In genomic region chr11:73108898-73109625, GRCm38 (mm10) we compare ENCODE assay signal across 17 mouse cellular contexts. TPM values are rescaled to one million over a fixed set of nuclear protein-coding genes. Genes with fewer than 3 reads are reported as not detected.
A peak's percentile ranks its signal among the peaks of the same experiment; 100 is the strongest.
DNase-seq lines count a peak whose midpoint lies in the region; ATAC-seq and TF ChIP-seq lines count a peak whose summit lies in the region.
"Had no signal": no experiment of that assay in that cellular context is flagged by ENCODE, and none has a peak within 500 bp of the region (broad histone marks: within the 10 kb centered on the region; RNA-seq: fewer than 3 reads in every experiment).

No protein-coding gene starts in this region.

- H3K27me3 ChIP-seq in heart, embryonic 15.5 days = no peaks in the 10 kb centered on the region
- H3K27me3 ChIP-seq in heart, embryonic 11.5 days (ENCODE audit: control insufficient read depth, insufficient read depth, low read length) = no peaks in the 10 kb centered on the region
- H3K27me3 ChIP-seq in stomach, embryonic 16.5 days (ENCODE audit: control insufficient read depth, insufficient read depth, low read length) = no peaks in the 10 kb centered on the region
- H3K27me3 ChIP-seq in stomach, postnatal 0 days (ENCODE audit: control insufficient read depth, insufficient read depth, low read length) = no peaks in the 10 kb centered on the region
- no peaks in the 10 kb centered on the region for H3K27me3 ChIP-seq in liver, postnatal 0 days (ENCODE audit: insufficient read depth, low read length)
- H3K27me3 ChIP-seq in cerebellum, adult 2 months (ENCODE audit: control insufficient read depth, insufficient read depth, low read length) = no peaks in the 10 kb centered on the region
- H3K27me3 ChIP-seq: CH12.LX; embryonic facial prominence, embryonic 15.5 days; intestine, embryonic 15.5 days; liver, embryonic 15.5 days; midbrain, embryonic 13.5 days had no signal

- peaks cover 20% of the 10 kb centered on the region for H3K4me1 ChIP-seq in heart, embryonic 15.5 days (replicated peaks)
- peaks cover 6% of the 10 kb centered on the region for H3K4me1 ChIP-seq in heart, embryonic 11.5 days (ENCODE audit: control insufficient read depth, insufficient read depth, low read length)
- no peaks in the 10 kb centered on the region for H3K4me1 ChIP-seq in stomach, embryonic 16.5 days (ENCODE audit: control insufficient read depth, insufficient read depth, low read length)
- no peaks in the 10 kb centered on the region for H3K4me1 ChIP-seq in stomach, postnatal 0 days (replicated peaks; ENCODE audit: control insufficient read depth, insufficient read depth)
- peaks cover 6% of the 10 kb centered on the region; the same call in 1 of the 2 replicates for H3K4me1 ChIP-seq in liver, postnatal 0 days (ENCODE audit: insufficient read depth)
- H3K4me1 ChIP-seq in cerebellum, adult 2 months (ENCODE audit: control insufficient read depth, insufficient read depth, low read length) = no peaks in the 10 kb centered on the region
- H3K4me1 ChIP-seq: embryonic facial prominence, embryonic 15.5 days; hindbrain, embryonic 13.5 days; intestine, embryonic 15.5 days; midbrain, embryonic 13.5 days had no signal

- H3K36me3 ChIP-seq in heart, embryonic 15.5 days = no peaks in the 10 kb centered on the region
- no peaks in the 10 kb centered on the region for H3K36me3 ChIP-seq in heart, embryonic 11.5 days (ENCODE audit: control insufficient read depth, insufficient read depth, low read length)
- no peaks in the 10 kb centered on the region for H3K36me3 ChIP-seq in stomach, embryonic 16.5 days (ENCODE audit: control insufficient read depth, insufficient read depth, low read length)
- no peaks in the 10 kb centered on the region for H3K36me3 ChIP-seq in stomach, postnatal 0 days (ENCODE audit: control insufficient read depth, insufficient read depth, low read length)
- no peaks in the 10 kb centered on the region for H3K36me3 ChIP-seq in liver, postnatal 0 days (replicated peaks; ENCODE audit: insufficient read depth, low read length)
- H3K36me3 ChIP-seq: embryonic facial prominence, embryonic 15.5 days; hindbrain, embryonic 13.5 days; intestine, embryonic 15.5 days; liver, embryonic 15.5 days; midbrain, embryonic 13.5 days had no signal

- H3K4me2 ChIP-seq in heart, embryonic 15.5 days = no peak overlapping the region
- H3K4me2 ChIP-seq in heart, embryonic 11.5 days = no peak overlapping the region
- no peak overlapping the region for H3K4me2 ChIP-seq in stomach, embryonic 16.5 days (ENCODE audit: low read depth, low read length)
- H3K4me2 ChIP-seq in stomach, postnatal 0 days (replicated peaks; ENCODE audit: low read depth) = no peak overlapping the region
- H3K4me2 ChIP-seq in liver, postnatal 0 days (ENCODE audit: low read depth, low read length) = no peak overlapping the region
- H3K4me2 ChIP-seq: embryonic facial prominence, embryonic 15.5 days; hindbrain, embryonic 13.5 days; intestine, embryonic 15.5 days; liver, embryonic 15.5 days; midbrain, embryonic 13.5 days had no signal

- WGBS in heart, embryonic 15.5 days = 62% methylated on average over 14 of the region's 14 CpGs
- 65% methylated on average over 14 of the region's 14 CpGs for WGBS in heart, embryonic 11.5 days (ENCODE audit: insufficient replicate concordance)
- 67% methylated on average over 14 of the region's 14 CpGs for WGBS in stomach, embryonic 16.5 days
- 70% methylated on average over 14 of the region's 14 CpGs for WGBS in stomach, postnatal 0 days
- WGBS in liver, postnatal 0 days (ENCODE audit: insufficient replicate concordance) = 59% methylated on average over 14 of the region's 14 CpGs
- WGBS in cerebellum, adult 2 months = 73% methylated on average over 14 of the region's 14 CpGs

- no peak overlapping the region for H3K4me3 ChIP-seq in heart, embryonic 15.5 days
- H3K4me3 ChIP-seq in heart, embryonic 11.5 days (ENCODE audit: low read depth, low read length) = no peak overlapping the region
- H3K4me3 ChIP-seq in stomach, embryonic 16.5 days (replicated peaks; ENCODE audit: low read length) = no peak overlapping the region
- H3K4me3 ChIP-seq in stomach, postnatal 0 days (ENCODE audit: low read depth, low read length) = no peak overlapping the region
- no peak overlapping the region for H3K4me3 ChIP-seq in liver, postnatal 0 days (ENCODE audit: low read depth, low read length)
- no peak overlapping the region for H3K4me3 ChIP-seq in cerebellum, adult 2 months (replicated peaks; ENCODE audit: insufficient read depth, low read depth, low read length)
- H3K4me3 ChIP-seq: embryonic facial prominence, embryonic 15.5 days; hindbrain, embryonic 13.5 days; intestine, embryonic 15.5 days; liver, embryonic 15.5 days; midbrain, embryonic 13.5 days had no signal

- TF ChIP-seq CTCF in stomach, postnatal 0 days (IDR thresholded peaks at IDR 0.05; ENCODE audit: low read depth) = no peak
- no peak for TF ChIP-seq CTCF in liver, postnatal 0 days (IDR thresholded peaks at IDR 0.05; ENCODE audit: low read depth)
- no peak for TF ChIP-seq CTCF in cerebellum, adult 2 months (IDR thresholded peaks at IDR 0.05; ENCODE audit: borderline replicate concordance, insufficient read depth, low read depth, low read length)

- no peak for DNase-seq in stomach, postnatal 0 days (ENCODE audit: low spot score)
- DNase-seq in liver, postnatal 0 days = no peak
- no peak for DNase-seq in cerebellum, adult 2 months
- no peak for DNase-seq in cerebellum, postnatal 36 days
- DNase-seq: cerebellum, adult 11 months; gastrocnemius, postnatal 14 days; lung, postnatal 36 days had no signal

- TF ChIP-seq POLR2A in cerebellum, adult 2 months (IDR thresholded peaks at IDR 0.05; ENCODE audit: borderline replicate concordance, insufficient read depth, low read length) = no peak

- no peaks in the 10 kb centered on the region for H3K9me3 ChIP-seq in heart, embryonic 15.5 days (replicated peaks)
- no peaks in the 10 kb centered on the region for H3K9me3 ChIP-seq in heart, embryonic 11.5 days (replicated peaks; ENCODE audit: control insufficient read depth, low read length)
- no peaks in the 10 kb centered on the region for H3K9me3 ChIP-seq in stomach, embryonic 16.5 days (replicated peaks; ENCODE audit: control insufficient read depth, low read length)
- H3K9me3 ChIP-seq in stomach, postnatal 0 days (ENCODE audit: control insufficient read depth, low read length) = no peaks in the 10 kb centered on the region
- no peaks in the 10 kb centered on the region for H3K9me3 ChIP-seq in liver, postnatal 0 days (ENCODE audit: low read length)
- H3K9me3 ChIP-seq: embryonic facial prominence, embryonic 15.5 days; hindbrain, embryonic 13.5 days; intestine, embryonic 15.5 days; liver, embryonic 15.5 days; midbrain, embryonic 13.5 days had no signal

- peak; percentile 51 for ATAC-seq in heart, embryonic 15.5 days (replicated peaks; ENCODE audit: insufficient number of reproducible peaks, insufficient read depth, low FRiP score, low read depth)
- ATAC-seq in heart, embryonic 11.5 days (replicated peaks; ENCODE audit: insufficient number of reproducible peaks, low FRiP score, low TSS enrichment) = no peak
- ATAC-seq in stomach, embryonic 16.5 days (ENCODE audit: insufficient read depth, low FRiP score) = no peak
- no peak for ATAC-seq in stomach, postnatal 0 days (ENCODE audit: low FRiP score, low TSS enrichment)
- ATAC-seq in granulocyte monocyte progenitor cell, adult 5-6 weeks (replicated peaks; ENCODE audit: poor library complexity, severe bottlenecking) = peak; percentile 29
- ATAC-seq in liver, postnatal 0 days = no peak
- ATAC-seq: intestine, embryonic 15.5 days; midbrain, embryonic 13.5 days had no signal

- H3K9ac ChIP-seq in heart, embryonic 15.5 days = 0 out of 2 replicates have a peak overlapping the region, but pooled peaks have one; percentile 28
- no peak overlapping the region for H3K9ac ChIP-seq in heart, embryonic 11.5 days (ENCODE audit: low read depth, low read length)
- 0 out of 2 replicates have a peak overlapping the region, but pooled peaks have one; percentile 31 for H3K9ac ChIP-seq in stomach, embryonic 16.5 days (ENCODE audit: low read length)
- H3K9ac ChIP-seq in stomach, postnatal 0 days (ENCODE audit: low read length) = no peak overlapping the region
- H3K9ac ChIP-seq in liver, postnatal 0 days (replicated peaks) = no peak overlapping the region
- H3K9ac ChIP-seq: embryonic facial prominence, embryonic 15.5 days; hindbrain, embryonic 13.5 days; intestine, embryonic 15.5 days; liver, embryonic 15.5 days; midbrain, embryonic 13.5 days had no signal

- no peak for TF ChIP-seq EP300 in stomach, postnatal 0 days (optimal IDR thresholded peaks at IDR 0.05)
- TF ChIP-seq EP300 in liver, postnatal 0 days (IDR thresholded peaks at IDR 0.05; ENCODE audit: low read depth) = no peak

- peak overlapping the region; percentile 54 for H3K27ac ChIP-seq in heart, embryonic 15.5 days
- H3K27ac ChIP-seq in heart, embryonic 11.5 days (ENCODE audit: low read depth, low read length) = no peak overlapping the region
- H3K27ac ChIP-seq in stomach, embryonic 16.5 days (ENCODE audit: low read length) = no peak overlapping the region
- H3K27ac ChIP-seq in stomach, postnatal 0 days (replicated peaks) = no peak overlapping the region
- peak overlapping the region; percentile 48; the same call in 1 of the 2 replicates for H3K27ac ChIP-seq in liver, postnatal 0 days (ENCODE audit: low read depth)
- H3K27ac ChIP-seq in cerebellum, adult 2 months (ENCODE audit: insufficient read depth, low read length) = no peak overlapping the region
- H3K27ac ChIP-seq: embryonic facial prominence, embryonic 15.5 days; hindbrain, embryonic 13.5 days; intestine, embryonic 15.5 days; midbrain, embryonic 13.5 days had no signal

RNA-seq across cellular contexts. Expression of gene Itgae, which starts 18.7 kb away (rescaled TPM):
- polyA plus RNA-seq in heart, embryonic 15.5 days (2015; fragmentation: Nextera tagmentation; extraction: Ambion mirVana) = 0.30 and 1.8 TPM in 2 replicates
- 0.31 and 0.34 TPM in 2 replicates for polyA plus RNA-seq in heart, embryonic 11.5 days (2014; fragmentation: Nextera tagmentation; extraction: Ambion mirVana)
- polyA plus RNA-seq in stomach, embryonic 16.5 days (2015; fragmentation: Nextera tagmentation; extraction: Ambion mirVana) = 0.31 and 0.36 TPM in 2 replicates
- polyA plus RNA-seq in stomach, postnatal 0 days (2015; fragmentation: Nextera tagmentation; extraction: Ambion mirVana) = 0.13 and 0.15 TPM in 2 replicates
- 0.68 TPM in 1 of 2 replicates, not detected in the other for total RNA-seq in granulocyte monocyte progenitor cell, adult 5-6 weeks (2014; fragmentation: Nextera tagmentation)
- total RNA-seq in granulocyte monocyte progenitor cell, adult 5-6 weeks (2017) = 0.77 TPM in 1 of 2 replicates, not detected in the other
- 0.24 and 0.33 TPM in 2 replicates for polyA plus RNA-seq in liver, postnatal 0 days (2015; fragmentation: Nextera tagmentation; extraction: Ambion mirVana)
- 0.24 and 0.33 TPM in 2 replicates for polyA plus RNA-seq in cerebellum, adult 2 months (2012; rRNA removed)

RNA-seq across cellular contexts. Expression of gene Haspin, which starts 29.0 kb away (rescaled TPM):
- 10.0 and 11.4 TPM in 2 replicates for polyA plus RNA-seq in heart, embryonic 15.5 days (2015; fragmentation: Nextera tagmentation; extraction: Ambion mirVana)
- polyA plus RNA-seq in heart, embryonic 11.5 days (2014; fragmentation: Nextera tagmentation; extraction: Ambion mirVana) = 11.2 and 12.0 TPM in 2 replicates
- 11.9 and 12.5 TPM in 2 replicates for polyA plus RNA-seq in stomach, embryonic 16.5 days (2015; fragmentation: Nextera tagmentation; extraction: Ambion mirVana)
- polyA plus RNA-seq in stomach, postnatal 0 days (2015; fragmentation: Nextera tagmentation; extraction: Ambion mirVana) = 2.7 and 3.6 TPM in 2 replicates
- total RNA-seq in granulocyte monocyte progenitor cell, adult 5-6 weeks (2014; fragmentation: Nextera tagmentation) = 15.6 and 18.7 TPM in 2 replicates
- 20.5 and 23.0 TPM in 2 replicates for total RNA-seq in granulocyte monocyte progenitor cell, adult 5-6 weeks (2017)
- 4.6 and 5.3 TPM in 2 replicates for polyA plus RNA-seq in liver, postnatal 0 days (2015; fragmentation: Nextera tagmentation; extraction: Ambion mirVana)
- 0.05 and 0.10 TPM in 2 replicates for polyA plus RNA-seq in cerebellum, adult 2 months (2012; rRNA removed)

RNA-seq across cellular contexts. Expression of gene P2rx5, which starts 51.2 kb away (rescaled TPM):
- 2.0 TPM in 2 replicates for polyA plus RNA-seq in heart, embryonic 15.5 days (2015; fragmentation: Nextera tagmentation; extraction: Ambion mirVana)
- polyA plus RNA-seq in heart, embryonic 11.5 days (2014; fragmentation: Nextera tagmentation; extraction: Ambion mirVana) = 0.65 and 0.97 TPM in 2 replicates
- polyA plus RNA-seq in stomach, embryonic 16.5 days (2015; fragmentation: Nextera tagmentation; extraction: Ambion mirVana) = 0.36 and 0.65 TPM in 2 replicates
- 0.44 and 0.48 TPM in 2 replicates for polyA plus RNA-seq in stomach, postnatal 0 days (2015; fragmentation: Nextera tagmentation; extraction: Ambion mirVana)
- total RNA-seq in granulocyte monocyte progenitor cell, adult 5-6 weeks (2014; fragmentation: Nextera tagmentation) = not detected in 2 replicates
- total RNA-seq in granulocyte monocyte progenitor cell, adult 5-6 weeks (2017) = not detected in 2 replicates
- polyA plus RNA-seq in liver, postnatal 0 days (2015; fragmentation: Nextera tagmentation; extraction: Ambion mirVana) = 0.11 and 0.21 TPM in 2 replicates
- polyA plus RNA-seq in cerebellum, adult 2 months (2012; rRNA removed) = 4.5 and 6.2 TPM in 2 replicates

Comparison
In these comparisons a context has a peak if more than half of its experiments do, and no peak if none do; other contexts are left out.
1. ATAC-seq: peak in heart, embryonic 15.5 days (single experiment) and granulocyte monocyte progenitor cell, adult 5-6 weeks (single experiment); none in heart, embryonic 11.5 days (single experiment), stomach, embryonic 16.5 days (single experiment), stomach, postnatal 0 days (single experiment) and liver, postnatal 0 days (single experiment).
2. H3K27ac ChIP-seq: peak in heart, embryonic 15.5 days (single experiment) and liver, postnatal 0 days (single experiment); none in heart, embryonic 11.5 days (single experiment), stomach, embryonic 16.5 days (single experiment), stomach, postnatal 0 days (single experiment) and cerebellum, adult 2 months (single experiment).
3. H3K9ac ChIP-seq: peak in heart, embryonic 15.5 days (single experiment) and stomach, embryonic 16.5 days (single experiment); none in heart, embryonic 11.5 days (single experiment), stomach, postnatal 0 days (single experiment) and liver, postnatal 0 days (single experiment).